Mouse (Mus musculus): ENCODE measurements at regions not wholly inside any gene's neighbourhood (a gene's known extent, or its start where the extent isn't known, plus 50 kb on each side); places are given as distances from the start of the nearest gene placed in this dataset.
A peak's percentile ranks its signal among the peaks of the same experiment; 100 is the strongest.

GRCm38 (mm10) chr3:9884691-9885354 is 203.1 kb upstream of the Gm9833 start:
- Histone ChIP-seq H3K4me1 (ENCODE audit: control insufficient read depth, insufficient read depth, low read length) (no peaks in the 10 kb centered on the region), H3K27ac (ENCODE audit: insufficient read depth, low read depth, low read length) (peak overlapping the region; percentile 56), H3K27me3 (replicated peaks; ENCODE audit: control insufficient read depth, insufficient read depth, low read length) (no peaks in the 10 kb centered on the region), H3K4me3 (ENCODE audit: insufficient read depth, low read depth, low read length) (no peak overlapping the region), H3K36me3 (ENCODE audit: control insufficient read depth, insufficient read depth, low read length) (no peaks in the 10 kb centered on the region)
- DNase-seq, result peak; percentile 70
- no peak for TF ChIP-seq POLR2A (IDR thresholded peaks at IDR 0.05; ENCODE audit: low read depth, low read length)
- TF ChIP-seq CTCF (conservative IDR thresholded peaks at IDR 0.05; ENCODE audit: insufficient read depth, insufficient read length, low read depth, low read length), result no peak
- WGBS, result 54% methylated on average over 5 of the region's 5 CpGs

- DNase-seq, result peak; percentile 48
- 39% methylated on average over 8 of the region's 8 CpGs for WGBS
- H3K4me1 ChIP-seq (ENCODE audit: control insufficient read depth, insufficient read depth, low read length), result no peaks in the 10 kb centered on the region
These were observed 202.3 kb upstream of the Gm9833 start for GRCm38 (mm10) chr3:9885565-9885964.

GRCm38 (mm10) chr3:9886077-9886476 is 201.8 kb upstream of the Gm9833 start:
- no peak for TF ChIP-seq CTCF (conservative IDR thresholded peaks at IDR 0.05; ENCODE audit: insufficient read depth, insufficient read length, low read depth, low read length)
- TF ChIP-seq POLR2A (IDR thresholded peaks at IDR 0.05; ENCODE audit: low read depth, low read length), result no peak
- 82% methylated on average over 4 of the region's 4 CpGs for WGBS

More at GRCm38 (mm10) chr3:9885565-9885964, 202.3 kb upstream of the Gm9833 start:
- no peak overlapping the region for H3K4me3 ChIP-seq (ENCODE audit: insufficient read depth, low read depth, low read length)
- TF ChIP-seq POLR2A (IDR thresholded peaks at IDR 0.05; ENCODE audit: low read depth, low read length) (no peak), CTCF (conservative IDR thresholded peaks at IDR 0.05; ENCODE audit: insufficient read depth, insufficient read length, low read depth, low read length) (no peak)
- peak overlapping the region; percentile 69; the same call in 1 of the 2 replicates for H3K27ac ChIP-seq (ENCODE audit: insufficient read depth, low read depth, low read length)
- H3K27me3 ChIP-seq (replicated peaks; ENCODE audit: control insufficient read depth, insufficient read depth, low read length), result no peaks in the 10 kb centered on the region
- H3K36me3 ChIP-seq (ENCODE audit: control insufficient read depth, insufficient read depth, low read length), result no peaks in the 10 kb centered on the region

DNA sequence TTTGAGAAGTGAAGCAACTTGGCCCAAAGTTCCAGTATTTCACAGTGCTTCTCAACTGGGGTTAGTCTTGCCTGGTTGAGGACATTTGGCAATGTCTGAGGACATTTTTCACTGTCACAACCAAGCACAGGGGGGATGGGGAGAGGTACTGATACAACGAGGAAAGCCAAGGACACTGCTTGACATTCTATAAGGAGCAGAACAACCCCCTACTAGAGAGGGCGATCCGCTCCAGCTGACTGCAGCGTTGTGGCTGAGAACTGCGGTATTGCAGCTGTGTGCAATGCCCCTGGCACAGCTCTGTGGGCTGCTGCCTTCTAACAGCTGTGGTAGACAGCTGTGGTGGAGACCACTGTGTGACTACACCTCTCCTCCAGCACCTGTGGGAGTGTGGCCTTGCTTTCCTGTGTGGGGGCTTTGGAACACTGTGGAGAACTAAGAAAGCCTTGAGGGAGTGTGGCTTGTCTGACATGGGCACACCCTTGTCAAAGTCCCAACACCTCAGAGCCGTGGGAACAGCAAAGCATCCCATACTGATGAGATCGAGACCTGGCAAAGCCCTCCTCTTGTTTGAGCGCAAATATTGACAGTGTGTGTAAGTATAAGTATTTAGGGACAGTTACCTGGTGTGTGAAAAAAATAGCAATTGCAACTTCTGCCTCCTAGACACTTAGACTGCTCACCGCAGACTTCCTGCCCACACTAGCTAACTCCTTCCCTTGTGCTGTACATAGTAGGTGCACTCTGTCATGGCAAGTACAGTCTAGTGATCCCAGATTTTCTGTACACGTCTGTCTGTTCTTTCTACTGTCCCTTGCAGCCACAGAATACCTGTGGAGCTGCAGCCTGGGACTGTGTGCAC is 200.9 kb upstream of the Gm9833 start:
- Histone ChIP-seq H3K4me3 (ENCODE audit: insufficient read depth, low read depth, low read length) (no peak overlapping the region), H3K36me3 (ENCODE audit: control insufficient read depth, insufficient read depth, low read length) (no peaks in the 10 kb centered on the region), H3K27ac (ENCODE audit: insufficient read depth, low read depth, low read length) (no peak overlapping the region), H3K27me3 (replicated peaks; ENCODE audit: control insufficient read depth, insufficient read depth, low read length) (no peaks in the 10 kb centered on the region), H3K4me1 (ENCODE audit: control insufficient read depth, insufficient read depth, low read length) (no peaks in the 10 kb centered on the region)
- 62% methylated on average over 10 of the region's 10 CpGs for WGBS
- TF ChIP-seq POLR2A (IDR thresholded peaks at IDR 0.05; ENCODE audit: low read depth, low read length) (no peak), CTCF (conservative IDR thresholded peaks at IDR 0.05; ENCODE audit: insufficient read depth, insufficient read length, low read depth, low read length) (no peak)
- DNase-seq, result no peak

More at GRCm38 (mm10) chr3:9886077-9886476, 201.8 kb upstream of the Gm9833 start:
- Histone ChIP-seq H3K27ac (ENCODE audit: insufficient read depth, low read depth, low read length) (no peak overlapping the region), H3K36me3 (ENCODE audit: control insufficient read depth, insufficient read depth, low read length) (no peaks in the 10 kb centered on the region), H3K4me1 (ENCODE audit: control insufficient read depth, insufficient read depth, low read length) (no peaks in the 10 kb centered on the region), H3K4me3 (ENCODE audit: insufficient read depth, low read depth, low read length) (no peak overlapping the region), H3K27me3 (replicated peaks; ENCODE audit: control insufficient read depth, insufficient read depth, low read length) (no peaks in the 10 kb centered on the region)
- no peak for DNase-seq

DNA sequence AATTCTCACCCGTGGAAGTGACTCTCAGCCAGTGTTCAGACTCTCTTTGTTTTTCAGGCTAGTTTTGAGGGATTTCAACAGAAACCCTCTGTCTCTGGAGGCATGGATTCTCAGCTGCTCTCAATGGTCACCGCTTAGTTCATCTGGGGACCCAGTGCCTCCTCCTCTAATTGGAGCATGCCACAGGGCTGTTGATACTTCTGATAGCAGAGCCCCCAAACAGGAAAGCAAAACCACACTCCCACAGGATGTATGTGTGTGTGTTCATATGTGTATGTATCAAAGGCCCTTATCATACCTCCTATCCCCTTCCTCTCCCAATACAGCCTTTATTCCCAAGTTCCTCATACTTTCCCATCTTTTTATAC is 200.3 kb upstream of the Gm9833 start:
- Histone ChIP-seq H3K4me3 (ENCODE audit: insufficient read depth, low read depth, low read length) (no peak overlapping the region), H3K27ac (ENCODE audit: insufficient read depth, low read depth, low read length) (no peak overlapping the region), H3K4me1 (ENCODE audit: control insufficient read depth, insufficient read depth, low read length) (no peaks in the 10 kb centered on the region), H3K27me3 (replicated peaks; ENCODE audit: control insufficient read depth, insufficient read depth, low read length) (no peaks in the 10 kb centered on the region), H3K36me3 (ENCODE audit: control insufficient read depth, insufficient read depth, low read length) (no peaks in the 10 kb centered on the region)
- no peak for TF ChIP-seq POLR2A (IDR thresholded peaks at IDR 0.05; ENCODE audit: low read depth, low read length)
- no peak for TF ChIP-seq CTCF (conservative IDR thresholded peaks at IDR 0.05; ENCODE audit: insufficient read depth, insufficient read length, low read depth, low read length)
- no peak for DNase-seq
- WGBS, result 87% methylated on average over 2 of the region's 2 CpGs

DNA sequence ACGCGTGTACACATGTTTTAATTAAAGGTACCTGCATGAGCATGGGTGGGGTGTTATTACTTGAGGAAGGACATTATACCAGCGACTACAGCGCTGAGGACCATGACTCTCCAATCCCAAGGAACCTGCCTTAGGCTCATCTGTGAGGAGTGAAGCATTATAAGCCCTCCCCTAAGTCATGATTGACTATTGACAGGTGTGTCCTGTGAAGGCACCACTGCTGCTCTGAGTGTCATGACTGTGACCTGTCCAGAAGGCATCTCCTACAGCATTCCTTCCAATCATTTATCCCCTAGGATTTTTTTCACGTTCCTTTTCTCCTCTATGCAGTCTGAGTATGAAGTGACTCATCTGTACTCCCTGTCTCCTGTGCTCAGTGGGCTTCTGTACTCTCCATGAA is 199.9 kb upstream of the Gm9833 start:
- no peaks in the 10 kb centered on the region for H3K36me3 ChIP-seq (ENCODE audit: control insufficient read depth, insufficient read depth, low read length)
- no peak for DNase-seq
- no peak overlapping the region for H3K27ac ChIP-seq (ENCODE audit: insufficient read depth, low read depth, low read length)
- H3K4me1 ChIP-seq (ENCODE audit: control insufficient read depth, insufficient read depth, low read length), result no peaks in the 10 kb centered on the region
- TF ChIP-seq POLR2A (IDR thresholded peaks at IDR 0.05; ENCODE audit: low read depth, low read length), result no peak
- TF ChIP-seq CTCF (conservative IDR thresholded peaks at IDR 0.05; ENCODE audit: insufficient read depth, insufficient read length, low read depth, low read length), result no peak
- 94% methylated on average over 5 of the region's 5 CpGs for WGBS
- H3K4me3 ChIP-seq (ENCODE audit: insufficient read depth, low read depth, low read length), result no peak overlapping the region
- no peaks in the 10 kb centered on the region for H3K27me3 ChIP-seq (replicated peaks; ENCODE audit: control insufficient read depth, insufficient read depth, low read length)

GRCm38 (mm10) chr3:9892884-9893494 is 194.9 kb upstream of the Gm9833 start:
- H3K4me3 ChIP-seq (ENCODE audit: insufficient read depth, low read depth, low read length), result no peak overlapping the region
- TF ChIP-seq CTCF (conservative IDR thresholded peaks at IDR 0.05; ENCODE audit: insufficient read depth, insufficient read length, low read depth, low read length), result no peak
- TF ChIP-seq POLR2A (IDR thresholded peaks at IDR 0.05; ENCODE audit: low read depth, low read length), result no peak
- H3K27ac ChIP-seq (ENCODE audit: insufficient read depth, low read depth, low read length), result no peak overlapping the region
- no peak for DNase-seq
- no peaks in the 10 kb centered on the region for H3K4me1 ChIP-seq (ENCODE audit: control insufficient read depth, insufficient read depth, low read length)
- no peaks in the 10 kb centered on the region for H3K36me3 ChIP-seq (ENCODE audit: control insufficient read depth, insufficient read depth, low read length)
- no peaks in the 10 kb centered on the region for H3K27me3 ChIP-seq (replicated peaks; ENCODE audit: control insufficient read depth, insufficient read depth, low read length)
- 74% methylated on average over 4 of the region's 4 CpGs for WGBS

Data from kidney, adult 2 months (tissue).